Mouse (Mus musculus): ENCODE results near the gene Iba57. TPM values are rescaled to one million over a fixed set of nuclear protein-coding genes. Genes with fewer than 3 reads are reported as not detected.

The Iba57 gene
- polyA plus RNA-seq, 1 experiment from 2014 or later = 3.6 TPM

DNA sequence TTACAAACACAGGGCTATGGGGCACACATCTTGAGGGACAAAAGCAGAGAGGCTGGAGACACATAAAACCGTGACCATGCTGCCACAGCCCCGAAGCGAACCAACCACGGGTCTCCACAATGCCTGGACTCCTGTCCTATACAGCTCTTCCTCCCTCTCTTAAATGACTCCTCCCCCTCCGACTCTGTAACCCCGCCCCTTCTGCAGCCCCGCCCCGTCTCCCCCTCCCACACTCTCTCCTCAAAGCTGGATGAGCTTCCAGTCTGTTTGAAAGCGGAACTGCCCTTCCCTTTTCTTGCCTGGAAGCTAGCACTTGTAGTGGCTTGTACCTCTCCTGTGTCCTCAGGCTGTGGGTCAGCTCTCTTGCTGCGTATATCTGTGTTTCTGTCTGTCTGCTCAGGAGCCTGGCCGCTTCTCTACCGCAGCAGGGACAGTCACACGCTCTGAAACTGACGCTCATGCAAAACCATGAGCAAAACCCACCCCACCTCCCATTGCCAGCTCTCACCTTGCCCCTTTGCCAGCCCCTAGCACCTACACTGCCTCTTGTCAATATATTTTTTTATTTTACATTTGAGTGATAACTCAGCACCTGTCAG is 21.7 kb downstream of the Iba57 start:
- Histone ChIP-seq H3K27ac (no peak overlapping the region), H3K36me3 (no peaks in the 10 kb centered on the region), H3K9ac (no peak overlapping the region), H3K27me3 (peaks cover 27% of the 10 kb centered on the region), H3K4me1 (no peaks in the 10 kb centered on the region), H3K4me3 (no peak overlapping the region), H3K9me3 (no peaks in the 10 kb centered on the region), H3K4me2 (peak overlapping the region; percentile 43)
- ATAC-seq (ENCODE audit: insufficient number of reproducible peaks, insufficient read depth, low FRiP score, low TSS enrichment, low read depth) = no peak
- 8% methylated on average over 14 of the region's 14 CpGs for WGBS

DNA sequence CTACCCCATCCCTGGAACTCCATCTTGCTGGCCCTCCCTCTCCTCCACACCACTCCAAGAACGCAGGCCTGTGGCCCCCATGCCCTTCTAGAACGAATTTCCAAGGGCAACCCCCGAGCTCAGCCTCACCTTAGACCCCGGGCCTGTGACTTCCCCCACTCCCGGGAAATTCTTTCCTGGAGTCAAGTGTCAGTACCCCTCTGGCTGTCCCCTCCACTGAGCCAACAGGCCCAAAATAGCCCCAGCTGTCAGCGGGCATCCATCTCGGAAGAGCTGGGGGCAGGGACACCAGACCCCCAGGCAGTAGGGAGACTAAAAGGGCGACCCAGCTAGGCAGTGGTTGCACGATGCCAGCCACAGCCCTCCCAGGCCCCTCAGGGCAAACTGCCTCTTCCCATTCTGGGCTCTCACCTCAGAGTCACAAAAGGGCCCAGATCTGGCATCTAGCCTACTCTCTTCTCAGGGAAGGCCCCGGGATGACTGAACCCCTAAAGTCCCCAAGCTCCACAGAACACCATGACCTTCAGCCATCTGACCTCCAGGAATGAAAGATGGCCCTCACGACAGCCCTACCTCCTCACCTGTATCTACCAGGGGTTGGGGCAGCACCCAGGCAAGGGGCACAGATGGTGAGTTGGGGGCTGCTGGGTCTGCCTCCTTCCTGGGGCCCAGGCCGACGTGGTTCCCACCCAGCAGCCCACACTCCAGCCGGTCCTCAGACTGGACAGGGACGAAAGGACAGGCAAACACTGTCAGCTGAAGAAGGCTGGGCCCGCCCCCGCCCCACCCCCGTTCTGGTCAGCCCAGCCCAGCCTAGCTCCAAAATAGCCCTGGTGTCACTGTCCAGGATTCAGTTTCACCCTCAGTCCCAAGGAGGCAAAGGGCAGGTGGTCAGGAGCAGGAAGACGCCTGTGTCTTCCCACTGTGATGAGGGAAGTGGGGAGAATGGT is 24.7 kb downstream of the Iba57 start:
- WGBS = 47% methylated on average over 19 of the region's 19 CpGs
- H3K4me2 ChIP-seq = no peak overlapping the region
- H3K9me3 ChIP-seq = no peaks in the 10 kb centered on the region
- H3K27ac ChIP-seq = no peak overlapping the region
- H3K27me3 ChIP-seq = peaks cover 58% of the 10 kb centered on the region
- ATAC-seq (ENCODE audit: insufficient number of reproducible peaks, insufficient read depth, low FRiP score, low TSS enrichment, low read depth) = no peak
- peaks cover 13% of the 10 kb centered on the region for H3K4me1 ChIP-seq
- 0 out of 2 replicates have a peak overlapping the region, but pooled peaks have one; percentile 22 for H3K9ac ChIP-seq
- no peak overlapping the region for H3K4me3 ChIP-seq
- H3K36me3 ChIP-seq = no peaks in the 10 kb centered on the region

- 62% methylated on average over 12 of the region's 12 CpGs for WGBS
Observed at GRCm38 (mm10) chr11:59136994-59137706, 26.4 kb downstream of the Iba57 start.

DNA sequence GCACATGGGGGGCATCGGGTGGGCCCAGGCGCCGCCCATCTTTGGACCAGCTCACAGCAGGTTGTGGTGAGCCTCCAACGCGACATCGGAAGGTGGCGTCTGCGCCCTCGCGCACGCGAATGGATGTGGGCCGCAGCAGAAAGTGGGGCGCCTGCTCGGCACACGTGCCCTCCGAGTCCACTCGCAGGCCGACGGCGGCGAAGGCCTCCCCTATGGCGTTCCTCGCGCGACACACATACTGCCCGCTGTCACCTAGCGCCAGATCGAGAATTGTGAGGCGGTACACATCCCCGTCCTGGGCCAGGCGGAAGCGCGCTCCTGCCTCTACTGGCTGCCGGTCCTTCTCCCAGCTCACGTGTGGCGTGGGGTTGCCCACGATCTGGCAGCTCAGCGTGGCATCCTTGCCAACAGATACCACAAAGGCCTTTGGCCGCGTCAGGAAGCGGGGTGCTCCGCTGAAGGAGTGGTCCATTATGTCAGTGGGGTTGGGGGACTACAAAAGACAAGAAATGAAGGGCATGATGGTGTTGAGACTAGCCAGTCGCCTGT is 27.6 kb downstream of the Iba57 start, which contains the start of gene Obscn:
TSS of gene Obscn (minus strand) at position 499 of the 549 bp plus-strand sequence.
- H3K36me3 ChIP-seq = no peaks in the 10 kb centered on the region
- H3K4me2 ChIP-seq = peak within 1 kb of the TSS; percentile 49
- H3K27me3 ChIP-seq = peaks cover 82% of the 10 kb centered on the region
- H3K4me1 ChIP-seq = peaks cover 13% of the 10 kb centered on the region
- peak within 1 kb of the TSS; percentile 32; the same call in 1 of the 2 replicates for H3K9ac ChIP-seq
- 18% methylated on average over 44 of the region's 44 CpGs for WGBS
- H3K9me3 ChIP-seq = no peaks in the 10 kb centered on the region
- ATAC-seq (ENCODE audit: insufficient number of reproducible peaks, insufficient read depth, low FRiP score, low TSS enrichment, low read depth) = no peak
- H3K4me3 ChIP-seq = peak within 1 kb of the TSS; percentile 27
- H3K27ac ChIP-seq = no peak within 1 kb of the TSS

More at GRCm38 (mm10) chr11:59136994-59137706, 26.4 kb downstream of the Iba57 start:
- Histone ChIP-seq H3K27ac (no peak overlapping the region), H3K4me1 (peaks cover 13% of the 10 kb centered on the region), H3K9me3 (no peaks in the 10 kb centered on the region), H3K27me3 (peaks cover 75% of the 10 kb centered on the region), H3K4me3 (no peak overlapping the region), H3K4me2 (no peak overlapping the region), H3K36me3 (no peaks in the 10 kb centered on the region), H3K9ac (no peak overlapping the region)
- no peak for ATAC-seq (ENCODE audit: insufficient number of reproducible peaks, insufficient read depth, low FRiP score, low TSS enrichment, low read depth)

DNA sequence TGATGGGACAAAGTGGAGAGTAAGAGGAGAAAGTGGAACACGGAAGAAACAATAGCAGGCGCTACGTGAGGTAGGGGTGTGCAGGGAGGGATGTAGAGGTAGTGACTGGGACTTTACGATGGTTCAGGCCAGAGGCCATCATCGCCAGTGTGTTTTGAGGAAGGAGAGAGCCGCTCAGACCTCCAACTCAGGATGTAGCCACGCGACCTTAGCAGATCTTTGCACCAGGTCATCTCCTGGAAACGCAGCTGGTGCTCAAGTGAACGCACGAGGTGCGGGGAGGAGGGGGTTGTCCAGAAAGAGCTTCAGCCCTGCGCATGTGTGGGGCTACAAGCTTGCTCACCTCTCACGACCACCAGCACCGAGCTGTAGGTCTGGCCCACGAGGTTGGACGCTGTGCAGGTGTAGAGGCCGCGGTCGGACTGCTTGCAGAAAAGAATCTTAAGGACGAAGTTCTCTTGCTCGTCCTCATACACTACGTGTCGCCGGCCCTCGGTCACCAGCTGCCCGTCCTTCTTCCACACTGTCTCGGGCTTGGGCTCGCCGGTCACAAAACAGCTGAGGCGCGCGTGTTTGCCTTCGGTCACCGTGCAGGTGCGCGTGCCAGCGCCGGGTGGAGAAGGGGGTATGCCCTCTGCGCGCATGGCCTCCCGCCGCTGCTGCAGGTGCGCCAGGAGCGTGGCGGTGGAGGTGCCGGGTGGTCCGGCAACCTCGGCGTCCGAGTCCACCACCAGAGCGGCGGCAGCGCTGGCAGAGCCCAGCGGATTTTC is 28.3 kb downstream of the Iba57 start:
- WGBS = 8% methylated on average over 55 of the region's 55 CpGs
- H3K4me2 ChIP-seq = peak overlapping the region; percentile 49
- H3K9ac ChIP-seq = 0 out of 2 replicates have a peak overlapping the region, but pooled peaks have one; percentile 32
- peaks cover 84% of the 10 kb centered on the region for H3K27me3 ChIP-seq
- H3K4me3 ChIP-seq = peak overlapping the region; percentile 27
- no peaks in the 10 kb centered on the region for H3K36me3 ChIP-seq
- H3K27ac ChIP-seq = no peak overlapping the region
- peaks cover 13% of the 10 kb centered on the region for H3K4me1 ChIP-seq
- no peak for ATAC-seq (ENCODE audit: insufficient number of reproducible peaks, insufficient read depth, low FRiP score, low TSS enrichment, low read depth)
- no peaks in the 10 kb centered on the region for H3K9me3 ChIP-seq

- Histone ChIP-seq H3K4me3 (peak overlapping the region; percentile 19), H3K4me1 (peaks cover 13% of the 10 kb centered on the region), H3K27ac (no peak overlapping the region), H3K9ac (no peak overlapping the region), H3K36me3 (no peaks in the 10 kb centered on the region), H3K9me3 (no peaks in the 10 kb centered on the region), H3K4me2 (peak overlapping the region; percentile 41), H3K27me3 (peaks cover 88% of the 10 kb centered on the region)
- ATAC-seq (ENCODE audit: insufficient number of reproducible peaks, insufficient read depth, low FRiP score, low TSS enrichment, low read depth) = no peak
- 9% methylated on average over 34 of the region's 35 CpGs for WGBS
Observed at GRCm38 (mm10) chr11:59134373-59134997, 29.1 kb downstream of the Iba57 start.

GRCm38 (mm10) chr11:59132065-59132464 is 31.5 kb downstream of the Iba57 start:
- Histone ChIP-seq H3K27me3 (peaks cover 67% of the 10 kb centered on the region), H3K36me3 (no peaks in the 10 kb centered on the region), H3K9ac (no peak overlapping the region), H3K4me1 (peaks cover 13% of the 10 kb centered on the region), H3K9me3 (no peaks in the 10 kb centered on the region), H3K4me2 (no peak overlapping the region), H3K4me3 (no peak overlapping the region), H3K27ac (no peak overlapping the region)
- no peak for ATAC-seq (ENCODE audit: insufficient number of reproducible peaks, insufficient read depth, low FRiP score, low TSS enrichment, low read depth)
- WGBS = 70% methylated on average over 2 of the region's 3 CpGs

GRCm38 (mm10) chr11:59131348-59131919 is 32.1 kb downstream of the Iba57 start:
- Histone ChIP-seq H3K27ac (no peak overlapping the region), H3K9ac (no peak overlapping the region; the same call in 1 of the 2 replicates), H3K4me3 (no peak overlapping the region), H3K4me2 (no peak overlapping the region), H3K4me1 (peaks cover 13% of the 10 kb centered on the region), H3K27me3 (peaks cover 61% of the 10 kb centered on the region), H3K36me3 (no peaks in the 10 kb centered on the region), H3K9me3 (no peaks in the 10 kb centered on the region)
- ATAC-seq (ENCODE audit: insufficient number of reproducible peaks, insufficient read depth, low FRiP score, low TSS enrichment, low read depth) = no peak
- 67% methylated on average over 18 of the region's 18 CpGs for WGBS

- no peaks in the 10 kb centered on the region for H3K9me3 ChIP-seq
- no peak for ATAC-seq (ENCODE audit: insufficient number of reproducible peaks, insufficient read depth, low FRiP score, low TSS enrichment, low read depth)
- 81% methylated on average over 9 of the region's 9 CpGs for WGBS
- no peak overlapping the region for H3K4me3 ChIP-seq
- H3K4me1 ChIP-seq = peaks cover 9% of the 10 kb centered on the region
- H3K27me3 ChIP-seq = peaks cover 54% of the 10 kb centered on the region
- H3K4me2 ChIP-seq = no peak overlapping the region
- no peak overlapping the region for H3K9ac ChIP-seq
- no peak overlapping the region for H3K27ac ChIP-seq
- H3K36me3 ChIP-seq = no peaks in the 10 kb centered on the region
Observed at GRCm38 (mm10) chr11:59130782-59131181, 32.8 kb downstream of the Iba57 start.

DNA sequence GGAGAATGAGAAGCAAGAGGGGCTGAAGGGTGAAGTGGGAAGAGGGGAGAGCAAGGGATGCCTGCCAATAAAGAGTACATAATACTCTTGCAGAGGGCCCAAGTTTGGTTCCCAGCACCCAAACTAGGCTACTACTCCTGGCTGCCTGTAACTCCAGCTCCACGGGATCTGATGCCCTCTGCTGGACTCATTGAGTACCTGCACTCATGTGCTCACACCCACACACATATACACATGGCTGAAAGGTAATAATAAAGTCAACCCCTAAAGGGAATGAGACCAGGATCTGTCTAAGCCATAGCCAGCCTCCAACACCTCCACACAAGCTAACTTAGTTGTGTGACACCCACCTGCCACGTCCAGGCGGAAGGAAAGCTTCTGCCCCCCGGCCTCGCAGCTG is 57.6 kb downstream of the Iba57 start:
- no peak for ATAC-seq (ENCODE audit: insufficient number of reproducible peaks, insufficient read depth, low FRiP score, low TSS enrichment, low read depth)
- no peaks in the 10 kb centered on the region for H3K36me3 ChIP-seq
- no peaks in the 10 kb centered on the region for H3K4me1 ChIP-seq
- H3K9me3 ChIP-seq = no peaks in the 10 kb centered on the region
- H3K27ac ChIP-seq = no peak overlapping the region
- no peak overlapping the region for H3K9ac ChIP-seq
- H3K27me3 ChIP-seq = no peaks in the 10 kb centered on the region; the same call in 1 of the 2 replicates
- no peak overlapping the region for H3K4me3 ChIP-seq
- WGBS = 91% methylated on average over 5 of the region's 5 CpGs
- H3K4me2 ChIP-seq = no peak overlapping the region

Data from embryonic facial prominence, embryonic 13.5 days (tissue).